Mouse (Mus musculus): ENCODE results near the gene Ano1.

The Ano1 gene

GRCm38 (mm10) chr7:144539146-144539545, 212.6 kb downstream of the Ano1 start:
- DNase-seq (ENCODE audit: low read depth, low spot score) = no peak

Data from forelimb bud, embryonic 11.5 days (tissue).